Mouse (Mus musculus): ENCODE results near the gene Rfx8. TPM values are rescaled to one million over a fixed set of nuclear protein-coding genes. Genes with fewer than 3 reads are reported as not detected.
A peak's percentile ranks its signal among the peaks of the same experiment; 100 is the strongest.

The Rfx8 gene
- polyA plus RNA-seq, 1 experiment, result not detected

DNA sequence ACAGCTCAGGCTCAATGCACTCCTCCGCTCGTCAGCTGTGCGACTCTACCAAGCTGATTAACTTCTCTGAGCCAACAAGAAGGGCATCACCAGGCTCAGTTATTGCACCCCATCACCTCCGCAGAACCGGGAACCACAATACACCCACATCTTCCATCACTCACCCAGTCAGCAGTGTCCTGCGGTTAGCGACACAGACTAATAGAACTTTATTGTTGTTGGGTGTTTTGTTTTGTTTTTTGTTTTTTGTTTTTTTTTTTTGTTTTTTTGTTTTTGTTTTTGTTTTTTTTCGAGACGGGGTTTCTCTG is 69.6 kb downstream of the Rfx8 start, which contains the start of gene Creg2:
TSS of gene Creg2 (minus strand) at position 234 of the 308 bp plus-strand sequence.
- Histone ChIP-seq H3K4me1 (ENCODE audit: control insufficient read depth, insufficient read depth, insufficient read length, low read length) (no peaks in the 10 kb centered on the region; the same call in 1 of the 2 replicates), H3K4me3 (ENCODE audit: insufficient read depth, low read depth, low read length) (peak within 1 kb of the TSS; percentile 40), H3K27ac (replicated peaks; ENCODE audit: low read depth, low read length) (no peak within 1 kb of the TSS)

DNA sequence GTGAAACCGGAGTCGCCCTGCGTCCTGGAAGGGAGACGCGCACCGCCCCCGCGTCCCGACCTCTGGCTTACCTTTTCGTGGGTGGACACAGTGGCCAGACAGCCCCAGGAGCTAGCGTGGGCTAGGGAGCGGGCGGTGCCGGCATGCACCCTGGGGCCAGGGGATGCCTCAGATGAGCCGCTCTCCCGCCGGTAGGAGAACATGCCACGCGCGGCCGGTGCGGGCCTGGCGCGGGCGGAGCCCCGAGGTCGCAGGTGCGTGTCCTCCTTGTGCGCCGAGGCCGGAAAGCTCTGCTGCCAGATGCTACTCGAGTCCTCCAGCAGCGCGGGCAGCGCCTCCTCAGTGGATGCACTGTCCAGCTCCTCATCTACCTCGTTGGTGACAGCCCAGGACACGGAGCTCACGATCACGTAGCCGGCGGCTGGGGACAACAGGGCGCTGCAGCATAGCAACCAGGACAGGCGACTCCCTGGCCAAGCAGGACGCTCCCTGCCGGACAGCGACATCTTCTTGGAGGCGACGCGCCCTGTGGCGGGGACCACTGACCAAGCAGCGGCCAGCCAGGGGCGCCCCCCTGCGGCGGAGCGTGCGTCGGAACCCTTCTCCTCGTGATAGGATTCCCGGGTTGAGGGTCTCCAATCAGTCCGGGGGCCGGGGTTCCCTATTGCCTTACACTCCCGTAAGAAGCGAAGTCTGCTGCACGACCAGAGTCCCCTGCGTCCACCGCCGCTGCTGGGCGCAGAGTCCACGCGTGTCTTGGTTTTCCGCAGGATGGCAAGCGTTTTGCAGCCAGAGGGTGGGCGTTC is 70.2 kb downstream of the Rfx8 start:
- H3K4me1 ChIP-seq (ENCODE audit: control insufficient read depth, insufficient read depth, insufficient read length, low read length), result no peaks in the 10 kb centered on the region; the same call in 1 of the 2 replicates
- H3K27ac ChIP-seq (replicated peaks; ENCODE audit: low read depth, low read length), result no peak overlapping the region
- H3K4me3 ChIP-seq (ENCODE audit: insufficient read depth, low read depth, low read length), result peak overlapping the region; percentile 40

DNA sequence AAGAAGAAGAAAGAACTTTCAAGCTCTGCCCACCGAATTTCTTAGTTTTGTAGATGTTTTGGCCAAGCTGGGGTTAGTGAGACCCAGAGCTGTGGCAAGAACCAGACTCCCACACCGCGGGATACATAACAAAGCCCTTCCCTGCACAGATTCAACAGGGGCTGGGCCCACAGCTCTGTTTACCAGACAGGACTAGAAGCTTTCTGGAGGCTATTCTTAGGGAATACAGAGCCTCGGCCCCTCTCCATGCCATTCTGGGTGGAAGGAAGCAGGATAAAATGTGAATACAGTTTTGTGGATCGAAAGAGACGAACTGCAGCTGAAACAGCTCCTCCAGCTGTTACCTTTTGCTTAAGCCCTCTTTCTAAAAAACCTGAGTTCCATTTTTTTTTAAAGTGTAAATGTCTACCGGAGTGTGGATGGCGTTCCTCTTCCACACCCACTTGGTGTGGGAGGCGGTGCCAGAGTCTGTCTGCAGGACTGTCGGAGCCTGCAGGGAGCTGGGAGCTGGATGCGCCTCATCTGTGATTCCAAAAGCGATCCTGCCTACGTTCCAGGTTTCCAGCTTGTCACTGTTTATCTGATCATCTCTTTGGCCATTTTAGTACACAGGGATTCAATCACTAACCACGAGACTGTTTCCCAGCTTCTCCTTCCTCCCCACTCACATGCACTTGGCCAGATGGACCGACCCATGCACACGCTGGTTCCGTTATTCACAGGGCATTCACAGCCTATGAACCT is 70.9 kb downstream of the Rfx8 start:
- Histone ChIP-seq H3K27ac (replicated peaks; ENCODE audit: low read depth, low read length) (no peak overlapping the region), H3K4me1 (ENCODE audit: control insufficient read depth, insufficient read depth, insufficient read length, low read length) (no peaks in the 10 kb centered on the region; the same call in 1 of the 2 replicates), H3K4me3 (ENCODE audit: insufficient read depth, low read depth, low read length) (peak overlapping the region; percentile 40)

GRCm38 (mm10) chr1:39648584-39648983 is 72.2 kb downstream of the Rfx8 start:
- H3K4me3 ChIP-seq (ENCODE audit: insufficient read depth, low read depth, low read length), result no peak overlapping the region
- H3K27ac ChIP-seq (replicated peaks; ENCODE audit: low read depth, low read length), result no peak overlapping the region
- no peaks in the 10 kb centered on the region; the same call in 1 of the 2 replicates for H3K4me1 ChIP-seq (ENCODE audit: control insufficient read depth, insufficient read depth, insufficient read length, low read length)

DNA sequence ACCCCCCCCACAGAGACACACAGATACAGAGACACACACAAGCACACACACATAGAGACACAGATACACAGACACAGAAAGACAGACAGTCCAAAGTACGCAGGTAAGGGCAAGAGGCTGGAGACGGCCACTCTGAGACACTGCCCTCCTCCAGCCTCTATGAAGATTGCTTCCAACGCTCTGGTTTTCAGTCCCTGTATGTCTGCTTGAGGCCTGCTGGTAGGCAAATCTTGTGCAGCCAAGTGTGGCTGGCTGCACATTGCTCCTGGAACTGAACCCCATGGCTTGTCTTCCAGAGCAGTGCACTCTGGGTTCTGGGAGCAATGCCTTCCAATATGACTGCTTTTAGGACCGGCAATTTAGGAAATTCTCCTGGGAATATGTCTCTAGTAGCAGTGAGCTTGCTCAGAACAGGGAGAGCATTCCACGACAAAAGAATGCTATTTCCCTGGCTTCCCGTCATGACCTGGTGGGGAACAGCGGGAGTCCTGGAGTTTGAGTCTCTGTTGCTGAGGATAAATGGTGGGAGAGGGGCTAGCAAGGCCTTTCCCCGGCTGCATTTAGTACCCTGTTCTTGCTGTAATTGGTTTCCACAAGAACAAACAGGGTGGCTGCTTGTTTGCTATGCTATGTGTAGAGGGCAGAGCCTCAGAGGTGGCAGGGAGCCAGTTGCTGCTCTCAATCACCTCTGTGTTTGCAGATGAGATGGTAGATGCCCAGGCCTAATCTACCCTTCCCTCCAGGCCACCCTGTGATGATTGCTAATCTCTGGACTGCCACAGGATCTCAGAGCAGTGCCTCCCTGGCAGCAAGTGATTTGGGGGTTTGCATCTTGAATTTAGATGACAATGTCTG is 74.7 kb downstream of the Rfx8 start:
- H3K4me1 ChIP-seq (ENCODE audit: control insufficient read depth, insufficient read depth, insufficient read length, low read length), result no peaks in the 10 kb centered on the region; the same call in 1 of the 2 replicates
- no peak overlapping the region for H3K27ac ChIP-seq (replicated peaks; ENCODE audit: low read depth, low read length)
- H3K4me3 ChIP-seq (ENCODE audit: insufficient read depth, low read depth, low read length), result no peak overlapping the region

- no peak overlapping the region for H3K4me3 ChIP-seq (ENCODE audit: insufficient read depth, low read depth, low read length)
- H3K27ac ChIP-seq (replicated peaks; ENCODE audit: low read depth, low read length), result no peak overlapping the region
- H3K4me1 ChIP-seq (ENCODE audit: control insufficient read depth, insufficient read depth, insufficient read length, low read length), result no peaks in the 10 kb centered on the region
Observed at GRCm38 (mm10) chr1:39644333-39644732, 76.5 kb downstream of the Rfx8 start.

DNA sequence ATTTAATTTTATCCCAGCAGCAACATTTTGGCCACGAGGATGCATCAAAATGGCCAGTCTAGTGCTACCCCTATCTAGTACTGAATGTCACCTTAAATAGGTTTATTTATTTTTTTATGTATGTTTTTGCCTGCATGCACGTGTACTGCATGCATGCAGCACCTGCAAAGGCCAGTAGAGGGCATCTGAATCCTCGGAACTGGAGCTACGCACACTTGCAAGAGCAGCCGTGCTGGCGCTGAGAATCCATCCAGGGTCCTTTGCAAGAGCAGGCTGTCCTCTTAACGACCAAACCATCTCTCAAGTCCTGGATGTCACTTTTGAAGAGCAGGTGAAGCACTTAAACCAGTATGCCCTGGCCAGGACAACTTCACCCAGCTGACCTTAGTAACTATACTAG is 79.1 kb downstream of the Rfx8 start:
- Histone ChIP-seq H3K4me1 (ENCODE audit: control insufficient read depth, insufficient read depth, insufficient read length, low read length) (no peaks in the 10 kb centered on the region), H3K27ac (replicated peaks; ENCODE audit: low read depth, low read length) (no peak overlapping the region), H3K4me3 (ENCODE audit: insufficient read depth, low read depth, low read length) (no peak overlapping the region)

DNA sequence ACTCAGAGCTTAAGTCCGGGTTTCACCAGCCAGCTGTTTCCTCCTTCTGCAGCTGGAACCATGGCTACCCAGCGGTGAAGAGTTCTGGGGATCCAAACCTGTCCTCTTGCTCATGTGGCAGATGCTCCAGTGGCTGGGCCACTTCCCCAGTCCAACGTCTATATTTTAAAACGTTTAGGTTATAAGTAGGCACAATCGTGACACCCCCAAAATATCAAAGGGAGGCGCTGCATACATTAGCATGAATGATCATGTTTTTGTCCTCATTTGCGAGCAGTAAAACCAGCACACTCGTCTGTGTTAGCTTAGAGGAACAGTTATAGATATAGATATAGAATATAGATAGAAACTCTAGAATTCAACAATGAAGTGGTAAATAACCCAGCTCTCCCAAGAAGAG is 83.7 kb downstream of the Rfx8 start:
- Histone ChIP-seq H3K4me3 (ENCODE audit: insufficient read depth, low read depth, low read length) (no peak overlapping the region), H3K4me1 (ENCODE audit: control insufficient read depth, insufficient read depth, insufficient read length, low read length) (no peaks in the 10 kb centered on the region), H3K27ac (replicated peaks; ENCODE audit: low read depth, low read length) (no peak overlapping the region)

GRCm38 (mm10) chr1:39636660-39637059 is 84.1 kb downstream of the Rfx8 start:
- H3K4me3 ChIP-seq (ENCODE audit: insufficient read depth, low read depth, low read length), result no peak overlapping the region
- H3K27ac ChIP-seq (replicated peaks; ENCODE audit: low read depth, low read length), result no peak overlapping the region
- no peaks in the 10 kb centered on the region for H3K4me1 ChIP-seq (ENCODE audit: control insufficient read depth, insufficient read depth, insufficient read length, low read length)

DNA sequence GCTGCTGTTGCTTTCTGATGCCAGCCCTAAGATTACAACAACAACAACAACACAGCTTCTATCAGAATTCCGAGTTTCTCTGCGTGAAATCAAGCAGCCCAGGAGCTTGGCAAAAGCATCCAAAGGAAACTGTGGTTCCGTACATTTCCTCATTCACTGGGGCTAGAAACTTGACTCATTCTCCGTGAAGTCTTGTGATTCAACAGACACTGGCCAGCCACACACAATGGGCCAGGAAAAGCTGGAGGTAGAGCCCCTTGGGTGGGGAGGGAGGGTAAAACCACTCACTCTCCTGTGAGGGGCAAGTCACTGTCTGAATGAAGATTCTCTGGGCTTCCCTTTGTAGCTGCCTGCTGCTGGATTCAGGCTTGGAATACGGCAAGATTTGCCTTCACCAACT is 84.6 kb downstream of the Rfx8 start:
- no peak overlapping the region for H3K4me3 ChIP-seq (ENCODE audit: insufficient read depth, low read depth, low read length)
- H3K4me1 ChIP-seq (ENCODE audit: control insufficient read depth, insufficient read depth, insufficient read length, low read length), result no peaks in the 10 kb centered on the region
- H3K27ac ChIP-seq (replicated peaks; ENCODE audit: low read depth, low read length), result no peak overlapping the region

GRCm38 (mm10) chr1:39628606-39629005 is 92.2 kb downstream of the Rfx8 start:
- Histone ChIP-seq H3K4me1 (ENCODE audit: control insufficient read depth, insufficient read depth, insufficient read length, low read length) (no peaks in the 10 kb centered on the region), H3K27ac (replicated peaks; ENCODE audit: low read depth, low read length) (no peak overlapping the region), H3K4me3 (ENCODE audit: insufficient read depth, low read depth, low read length) (no peak overlapping the region)

- H3K4me3 ChIP-seq (ENCODE audit: insufficient read depth, low read depth, low read length), result no peak overlapping the region
- H3K27ac ChIP-seq (replicated peaks; ENCODE audit: low read depth, low read length), result no peak overlapping the region
- H3K4me1 ChIP-seq (ENCODE audit: control insufficient read depth, insufficient read depth, insufficient read length, low read length), result no peaks in the 10 kb centered on the region
Observed at GRCm38 (mm10) chr1:39625491-39625890, 95.3 kb downstream of the Rfx8 start.

GRCm38 (mm10) chr1:39623729-39624128 is 97.1 kb downstream of the Rfx8 start:
- Histone ChIP-seq H3K27ac (replicated peaks; ENCODE audit: low read depth, low read length) (no peak overlapping the region), H3K4me3 (ENCODE audit: insufficient read depth, low read depth, low read length) (no peak overlapping the region), H3K4me1 (ENCODE audit: control insufficient read depth, insufficient read depth, insufficient read length, low read length) (no peaks in the 10 kb centered on the region)

GRCm38 (mm10) chr1:39623106-39623505 is 97.7 kb downstream of the Rfx8 start:
- H3K27ac ChIP-seq (replicated peaks; ENCODE audit: low read depth, low read length), result no peak overlapping the region
- no peak overlapping the region for H3K4me3 ChIP-seq (ENCODE audit: insufficient read depth, low read depth, low read length)
- H3K4me1 ChIP-seq (ENCODE audit: control insufficient read depth, insufficient read depth, insufficient read length, low read length), result no peaks in the 10 kb centered on the region

DNA sequence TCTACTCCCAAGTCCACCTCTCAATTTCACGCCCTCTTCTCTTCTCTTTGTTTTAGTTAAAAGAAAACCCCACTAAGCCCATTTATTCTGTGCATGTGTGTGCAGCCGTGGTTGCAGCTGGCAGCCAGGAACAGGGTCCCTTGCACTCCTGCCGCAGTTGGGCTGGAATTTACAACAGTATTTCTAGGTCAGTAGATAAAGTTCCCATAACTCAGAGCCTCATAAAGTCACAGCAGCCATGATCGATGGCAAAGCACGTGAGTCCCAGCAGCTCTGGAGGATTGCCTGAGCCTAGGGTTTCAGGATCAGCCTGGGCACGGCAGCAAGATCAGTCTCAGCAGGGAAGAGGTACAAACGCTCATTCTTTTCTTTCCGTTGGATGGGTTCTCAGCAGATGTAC is 102.3 kb downstream of the Rfx8 start:
- H3K4me1 ChIP-seq (ENCODE audit: control insufficient read depth, insufficient read depth, insufficient read length, low read length), result no peaks in the 10 kb centered on the region
- H3K4me3 ChIP-seq (ENCODE audit: insufficient read depth, low read depth, low read length), result no peak overlapping the region
- H3K27ac ChIP-seq (replicated peaks; ENCODE audit: low read depth, low read length), result no peak overlapping the region

Data from brown adipose tissue, adult 24 weeks (tissue).